Mouse (Mus musculus) kidney, embryonic 16.5 days (tissue): ENCODE results near the gene Marveld1. TPM values are rescaled to one million over a fixed set of nuclear protein-coding genes. Genes with fewer than 3 reads are reported as not detected.
A peak's percentile ranks its signal among the peaks of the same experiment; 100 is the strongest.

Experiments used
- ATAC-seq: fragments of 200-750 bp; cut with Nextera tagmentation; 2 replicates; pipeline ENCODE4 v1.8.0; 2017; ENCODE audit warnings: moderate TSS enrichment; ENCODE audit not compliant: low FRiP score, low TSS enrichment
- H3K27ac ChIP-seq: fragments of 300-500 bp; sonication (generic); 2 replicates; pipeline ENCODE4 v1.5.1; 2014; ENCODE audit warnings: low read length
- H3K27me3 ChIP-seq: fragments of 300-500 bp; sonication (generic); 2 replicates; pipeline ENCODE4 v1.6.1; 2014; ENCODE audit warnings: low read length, control low read depth, mixed read lengths; ENCODE audit not compliant: insufficient read depth
- H3K36me3 ChIP-seq: fragments of 300-500 bp; sonication (generic); 2 replicates; pipeline ENCODE4 v1.6.1; 2014; ENCODE audit warnings: low read length, control low read depth, mixed read lengths; ENCODE audit not compliant: insufficient read depth
- H3K4me1 ChIP-seq: fragments of 300-500 bp; sonication (generic); 2 replicates; pipeline ENCODE4 v1.6.1; 2014; ENCODE audit warnings: low read length, control low read depth, mixed read lengths; ENCODE audit not compliant: insufficient read depth
- H3K4me2 ChIP-seq: fragments of 300-500 bp; sonication (generic); replicated peaks from 2 replicates; pipeline ENCODE4 v1.6.1; 2014; ENCODE audit warnings: low read depth, low read length
- H3K4me3 ChIP-seq: fragments of 300-500 bp; sonication (generic); 2 replicates; pipeline ENCODE4 v1.5.1; 2014; ENCODE audit warnings: mild to moderate bottlenecking, low read length
- H3K9ac ChIP-seq: fragments of 300-500 bp; sonication (generic); replicated peaks from 2 replicates; pipeline ENCODE4 v1.6.1; 2014; ENCODE audit warnings: low read length
- H3K9me3 ChIP-seq: fragments of 300-500 bp; sonication (generic); 2 replicates; pipeline ENCODE4 v1.6.1; 2016; ENCODE audit warnings: low read length, control low read depth
- WGBS: fragments of 180-500 bp; shearing (Covaris S2); extraction: QIAGEN DNeasy Blood & Tissue Kit; methylation state at CpG from one replicate; pipeline ENCODE4 v1.1.7; 2014; 5-methylcytosine and 5-hydroxymethylcytosine counted together
- polyA plus RNA-seq: library from polyadenylated mRNA; unstranded; fragments of >200 nt; fragmentation: Nextera tagmentation; extraction: Ambion mirVana; gene quantifications from 2 replicates; pipeline ENCODE4 v1.2.1, GENCODE M21; 2015

Marveld1 gene
- polyA plus RNA-seq, 1 experiment from 2014 or later: 8.7 TPM

DNA sequence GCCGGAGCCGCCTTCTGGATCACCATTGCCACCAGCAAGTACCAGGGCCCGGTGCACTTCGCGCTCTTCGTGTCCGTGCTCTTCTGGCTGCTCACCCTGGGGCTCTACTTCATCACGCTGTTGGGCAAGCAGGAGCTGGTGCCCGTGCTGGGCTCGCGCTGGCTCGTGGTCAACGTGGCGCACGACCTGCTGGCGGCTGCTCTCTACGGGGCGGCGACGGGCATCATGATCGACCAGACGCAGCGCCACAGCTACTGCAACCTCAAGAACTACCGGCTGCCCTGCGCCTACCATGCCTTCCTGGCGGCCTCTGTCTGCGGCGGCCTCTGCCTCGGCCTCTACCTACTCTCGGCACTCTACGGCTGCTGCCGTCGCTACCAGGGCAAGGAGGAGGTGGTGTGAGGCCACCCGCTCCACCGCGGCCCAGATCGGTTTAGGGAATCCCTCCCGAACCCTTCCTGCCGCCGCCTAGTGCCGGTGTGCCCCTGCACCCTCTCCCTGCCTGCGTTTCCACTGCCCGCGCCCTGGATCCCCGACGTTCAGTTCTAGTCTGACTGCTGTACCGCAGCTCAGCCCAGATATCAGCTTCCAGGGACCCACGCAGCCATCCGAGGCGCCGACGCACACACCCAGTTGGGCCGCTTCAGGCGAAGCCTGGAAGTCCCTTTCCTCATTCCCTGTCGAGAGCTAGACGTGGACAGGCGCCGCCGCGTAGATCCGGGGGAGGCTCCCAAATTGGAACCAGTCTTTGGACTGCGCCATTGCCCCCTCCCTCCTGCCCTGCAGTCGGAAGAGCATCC is 769 bp downstream of the Marveld1 start:
- Histone ChIP-seq H3K4me1 (peaks cover 23% of the 10 kb centered on the region), H3K27ac (peak overlapping the region; percentile 87)
- under 1% methylated on average over 63 of the region's 63 CpGs for WGBS

DNA sequence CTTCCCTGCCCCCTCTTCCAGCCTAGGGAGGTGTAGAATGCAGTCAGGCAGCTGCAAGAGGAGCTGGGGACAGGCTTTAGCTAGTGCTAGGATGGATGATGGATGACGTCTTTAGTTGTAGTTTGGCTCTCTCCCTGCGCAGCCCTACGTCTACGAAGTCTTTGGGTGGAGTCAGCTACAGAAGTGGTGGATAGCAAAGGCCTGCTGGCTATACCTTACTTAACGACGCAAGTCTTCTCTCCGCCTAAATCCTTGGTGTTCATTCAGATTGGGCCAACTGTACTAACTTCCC is 1.3 kb downstream of the Marveld1 start:
- no peaks in the 10 kb centered on the region for H3K27me3 ChIP-seq
- 23% methylated on average over 7 of the region's 7 CpGs for WGBS
- no peaks in the 10 kb centered on the region for H3K9me3 ChIP-seq
- peaks cover 23% of the 10 kb centered on the region for H3K4me1 ChIP-seq
- ATAC-seq: peak; percentile 81
- H3K9ac ChIP-seq: peak overlapping the region; percentile 88
- H3K36me3 ChIP-seq: peaks cover 5% of the 10 kb centered on the region; the same call in 1 of the 2 replicates
- peak overlapping the region; percentile 71 for H3K4me3 ChIP-seq
- peak overlapping the region; percentile 80 for H3K4me2 ChIP-seq
- peak overlapping the region; percentile 87; the same call in 1 of the 2 replicates for H3K27ac ChIP-seq

More for the DNA sequence above, 769 bp downstream of the Marveld1 start:
- peak; percentile 20 for ATAC-seq
- peak overlapping the region; percentile 88 for H3K9ac ChIP-seq
- peak overlapping the region; percentile 71 for H3K4me3 ChIP-seq
- no peaks in the 10 kb centered on the region for H3K9me3 ChIP-seq
- H3K36me3 ChIP-seq: peaks cover 5% of the 10 kb centered on the region; the same call in 1 of the 2 replicates
- H3K27me3 ChIP-seq: no peaks in the 10 kb centered on the region
- H3K4me2 ChIP-seq: peak overlapping the region; percentile 80

DNA sequence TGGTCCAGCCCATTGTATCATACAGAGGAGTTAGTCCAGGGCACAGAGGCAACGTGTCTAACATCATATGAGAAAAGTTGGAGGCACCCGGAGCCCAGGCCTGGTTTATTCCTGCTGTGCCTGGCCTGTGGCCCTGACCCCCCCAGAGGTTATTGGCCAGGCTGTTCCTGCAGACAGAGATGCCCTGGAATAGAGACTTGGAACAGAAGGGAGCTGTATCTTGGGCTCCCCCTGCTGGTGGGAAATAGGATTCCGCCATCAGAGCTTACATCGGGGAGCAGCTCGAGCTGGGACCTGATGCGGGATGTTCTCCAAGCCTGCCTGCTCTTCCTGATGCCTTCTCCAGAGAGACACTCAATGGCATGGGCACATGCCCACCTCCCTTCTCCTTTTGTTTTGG is 4.8 kb downstream of the Marveld1 start:
- H3K27me3 ChIP-seq: no peaks in the 10 kb centered on the region
- peaks cover 21% of the 10 kb centered on the region for H3K4me1 ChIP-seq
- H3K27ac ChIP-seq: no peak overlapping the region
- ATAC-seq: 0 out of 2 replicates have a peak, but pooled peaks have one; percentile 4
- H3K9ac ChIP-seq: no peak overlapping the region
- no peaks in the 10 kb centered on the region for H3K9me3 ChIP-seq
- H3K4me2 ChIP-seq: no peak overlapping the region
- 3% methylated on average over 6 of the region's 6 CpGs for WGBS
- H3K36me3 ChIP-seq: peaks cover 5% of the 10 kb centered on the region; the same call in 1 of the 2 replicates
- no peak overlapping the region for H3K4me3 ChIP-seq

DNA sequence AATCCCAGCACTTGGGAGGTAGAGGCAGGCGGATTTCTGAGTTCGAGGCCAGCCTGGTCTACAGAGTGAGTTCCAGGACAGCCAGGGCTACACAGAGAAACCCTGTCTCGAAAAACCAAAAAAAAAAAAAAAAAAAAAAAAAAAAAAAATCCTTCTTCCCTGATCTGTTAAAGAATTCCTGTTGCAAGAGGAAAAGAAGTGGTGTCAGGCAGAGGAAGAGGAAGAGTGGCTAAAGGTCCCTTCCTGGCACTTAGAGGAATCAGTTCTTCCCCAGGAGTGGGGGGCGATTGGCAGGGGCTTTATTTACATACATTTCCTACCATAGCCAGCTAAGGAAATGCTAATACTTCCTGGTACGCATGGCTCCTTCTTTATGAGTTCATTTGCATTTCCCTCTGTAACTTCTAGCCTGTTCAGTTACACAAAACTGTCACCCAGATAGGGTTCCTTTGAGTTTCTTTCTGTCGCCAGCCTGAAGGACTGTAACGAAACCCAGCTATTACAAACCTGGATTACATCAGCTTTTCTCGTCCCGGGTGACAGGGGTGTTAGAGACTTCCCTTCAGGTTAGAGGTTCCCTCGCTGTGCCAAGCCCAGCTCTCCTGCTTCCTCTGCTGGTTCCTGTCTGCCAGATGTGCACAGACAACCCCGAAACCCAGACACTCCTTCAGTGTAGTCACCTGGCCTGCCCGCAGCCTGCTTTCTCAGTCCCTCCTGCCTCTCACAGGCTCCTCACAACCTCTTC is 10.5 kb downstream of the Marveld1 start:
- Histone ChIP-seq H3K9me3 (no peaks in the 10 kb centered on the region), H3K27me3 (no peaks in the 10 kb centered on the region), H3K27ac (peak overlapping the region; percentile 50; the same call in 1 of the 2 replicates), H3K9ac (0 out of 2 replicates have a peak overlapping the region, but pooled peaks have one; percentile 8), H3K4me1 (peaks cover 6% of the 10 kb centered on the region; the same call in 1 of the 2 replicates), H3K4me2 (no peak overlapping the region), H3K36me3 (no peaks in the 10 kb centered on the region), H3K4me3 (no peak overlapping the region)
- no peak for ATAC-seq
- 58% methylated on average over 12 of the region's 12 CpGs for WGBS

DNA sequence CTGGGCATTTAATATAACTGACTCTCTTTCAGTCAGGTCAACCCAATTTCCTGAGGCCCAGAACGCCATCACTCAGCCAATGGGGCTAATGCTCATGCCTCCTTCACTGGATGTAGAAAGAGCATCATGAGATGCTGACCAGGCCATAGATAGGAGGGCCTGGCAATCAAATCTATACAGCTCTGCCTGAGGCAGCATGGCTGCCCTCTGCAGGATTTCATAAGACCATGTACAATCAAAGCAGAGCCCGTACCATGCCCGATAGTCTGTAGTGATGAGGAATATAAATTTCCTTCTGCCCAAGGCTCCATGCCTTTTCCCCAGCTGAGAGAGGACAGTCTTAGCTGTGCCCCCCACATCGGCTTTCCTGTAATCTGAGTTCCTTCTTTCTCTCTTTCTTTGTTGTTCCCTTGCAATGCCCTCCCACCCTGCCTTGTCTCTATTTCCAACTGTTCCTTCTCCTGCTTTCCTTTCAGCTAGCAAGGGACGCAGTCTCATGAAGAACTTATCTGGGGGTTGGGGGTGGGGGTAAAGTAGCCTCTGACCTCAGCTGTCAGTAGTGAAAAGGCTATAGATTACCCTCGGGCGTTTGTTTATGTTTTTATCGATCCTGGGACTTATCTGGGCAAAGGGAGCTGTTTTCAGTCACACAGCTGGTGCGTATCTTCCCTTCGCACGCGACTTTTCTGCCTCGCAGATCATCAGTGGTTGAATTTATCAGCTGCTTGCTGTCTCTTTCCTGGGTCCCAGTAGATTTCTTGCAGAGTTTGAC is 11.2 kb downstream of the Marveld1 start:
- Histone ChIP-seq H3K27ac (no peak overlapping the region), H3K9me3 (no peaks in the 10 kb centered on the region), H3K4me2 (no peak overlapping the region; the same call in 1 of the 2 replicates), H3K27me3 (no peaks in the 10 kb centered on the region), H3K4me1 (peaks cover 6% of the 10 kb centered on the region; the same call in 1 of the 2 replicates), H3K9ac (no peak overlapping the region), H3K36me3 (no peaks in the 10 kb centered on the region), H3K4me3 (no peak overlapping the region)
- 29% methylated on average over 13 of the region's 13 CpGs for WGBS
- ATAC-seq: no peak

DNA sequence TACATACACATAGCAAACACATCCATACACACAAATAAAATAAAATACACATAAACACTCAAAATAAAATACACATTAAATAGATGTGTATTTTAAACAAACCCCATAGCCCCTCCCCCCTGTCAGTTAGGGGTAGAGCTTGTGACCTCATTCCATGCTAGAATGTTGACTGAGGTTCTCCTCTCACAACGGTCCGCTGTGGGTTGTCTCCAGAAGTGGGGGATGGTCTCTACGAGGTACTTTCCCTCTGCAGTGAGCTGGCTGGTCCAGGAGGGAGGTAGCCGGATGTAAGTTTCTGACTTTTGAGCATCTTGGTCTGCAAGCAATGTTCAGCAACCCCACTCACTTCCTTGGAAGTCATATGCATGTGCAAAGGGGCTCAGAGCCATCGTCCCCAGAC is 16.6 kb downstream of the Marveld1 start, which contains the start of gene Zfyve27:
Zfyve27 (plus strand) TSS at position 188 of the 400 bp plus-strand sequence.
- H3K27ac ChIP-seq: no peak within 1 kb of the TSS
- no peak within 1 kb of the TSS for H3K9ac ChIP-seq
- H3K36me3 ChIP-seq: no peaks in the 10 kb centered on the region
- H3K4me1 ChIP-seq: peaks cover 13% of the 10 kb centered on the region; the same call in 1 of the 2 replicates
- peaks cover 7% of the 10 kb centered on the region; the same call in 1 of the 2 replicates for H3K27me3 ChIP-seq
- no peaks in the 10 kb centered on the region for H3K9me3 ChIP-seq
- WGBS: 32% methylated on average over 5 of the region's 5 CpGs
- no peak for ATAC-seq
- no peak within 1 kb of the TSS for H3K4me3 ChIP-seq
- H3K4me2 ChIP-seq: no peak within 1 kb of the TSS; the same call in 1 of the 2 replicates

DNA sequence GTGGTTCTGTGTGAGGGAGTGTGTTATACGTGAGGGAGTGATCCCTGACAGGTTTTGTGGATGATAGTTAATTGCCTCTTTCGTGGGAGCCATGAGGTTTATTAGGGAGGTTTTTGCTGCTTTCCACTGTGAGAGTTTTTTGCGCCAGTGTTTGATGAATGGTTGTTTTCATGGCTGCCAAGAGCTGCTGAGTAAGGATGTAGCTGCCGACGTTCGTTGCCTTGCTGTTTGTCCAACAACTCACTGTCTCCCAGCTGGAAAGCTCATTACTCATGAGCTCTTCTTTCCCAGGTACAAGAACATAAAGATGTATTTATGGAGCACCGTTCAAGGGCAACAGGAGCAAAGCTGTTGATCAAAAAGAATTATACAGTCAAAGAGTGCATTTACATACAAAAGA is 17.0 kb downstream of the Marveld1 start:
- Histone ChIP-seq H3K9ac (no peak overlapping the region), H3K27me3 (peaks cover 8% of the 10 kb centered on the region; the same call in 1 of the 2 replicates), H3K4me2 (no peak overlapping the region; the same call in 1 of the 2 replicates), H3K9me3 (no peaks in the 10 kb centered on the region), H3K4me3 (no peak overlapping the region), H3K4me1 (peaks cover 13% of the 10 kb centered on the region; the same call in 1 of the 2 replicates), H3K27ac (no peak overlapping the region), H3K36me3 (no peaks in the 10 kb centered on the region)
- ATAC-seq: no peak
- WGBS: 11% methylated on average over 7 of the region's 7 CpGs

DNA sequence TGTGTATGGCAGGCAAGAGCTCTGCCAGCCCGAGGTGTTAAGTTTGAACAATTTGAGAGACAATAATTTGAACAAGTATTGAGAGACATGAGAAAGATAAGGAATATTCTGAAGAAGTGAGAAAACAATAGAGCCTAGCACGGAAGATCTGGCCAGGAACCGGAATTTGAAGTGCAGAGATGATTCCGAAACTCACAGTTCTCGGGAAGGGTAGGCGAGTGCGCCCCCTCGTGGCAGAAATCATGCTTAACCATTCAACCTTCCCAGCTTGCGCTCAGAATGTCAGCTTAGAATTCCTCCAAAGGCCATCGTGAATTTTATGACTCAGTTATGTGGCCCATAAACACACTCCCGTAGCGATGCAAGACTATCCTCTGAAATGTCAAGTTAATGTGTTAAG is 18.9 kb downstream of the Marveld1 start:
- H3K9ac ChIP-seq: peak overlapping the region; percentile 42
- no peaks in the 10 kb centered on the region for H3K36me3 ChIP-seq
- H3K4me1 ChIP-seq: peaks cover 22% of the 10 kb centered on the region
- H3K27ac ChIP-seq: no peak overlapping the region
- 3% methylated on average over 12 of the region's 12 CpGs for WGBS
- H3K9me3 ChIP-seq: no peaks in the 10 kb centered on the region
- peak overlapping the region; percentile 44 for H3K4me2 ChIP-seq
- peak overlapping the region; percentile 18; the same call in 1 of the 2 replicates for H3K4me3 ChIP-seq
- no peak for ATAC-seq
- peaks cover 8% of the 10 kb centered on the region; the same call in 1 of the 2 replicates for H3K27me3 ChIP-seq

DNA sequence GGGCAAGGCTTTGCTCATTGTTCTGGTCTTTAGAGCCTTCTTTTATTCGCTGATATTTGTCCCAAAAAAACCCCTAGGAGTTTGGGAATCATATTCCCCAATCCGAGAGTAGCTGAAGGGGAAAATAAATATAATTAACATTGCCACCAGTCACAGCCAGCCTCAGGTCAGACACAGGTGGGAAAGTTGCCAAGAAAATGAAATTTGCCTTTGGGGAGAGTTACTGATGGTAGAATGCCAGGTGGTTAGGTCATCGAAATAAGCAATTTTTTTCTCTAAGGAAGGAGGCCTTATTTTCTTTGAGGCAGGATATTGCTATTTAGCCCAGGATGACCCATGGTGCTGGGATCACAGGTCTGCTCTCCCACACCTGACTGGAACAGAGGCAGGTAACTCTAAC is 19.6 kb downstream of the Marveld1 start:
- ATAC-seq: no peak
- Histone ChIP-seq H3K27me3 (peaks cover 8% of the 10 kb centered on the region; the same call in 1 of the 2 replicates), H3K27ac (no peak overlapping the region), H3K9me3 (no peaks in the 10 kb centered on the region), H3K4me2 (no peak overlapping the region), H3K4me3 (no peak overlapping the region), H3K36me3 (no peaks in the 10 kb centered on the region), H3K4me1 (peaks cover 29% of the 10 kb centered on the region), H3K9ac (no peak overlapping the region)
- WGBS: 42% methylated on average over 3 of the region's 3 CpGs
